35 mouse cellular contexts compared by ENCODE assay signal in genomic region chr14:48804098-48804497, GRCm38 (mm10).
"Had no signal": no experiment of that assay in that cellular context is flagged by ENCODE, and none has a peak within 500 bp of the region (broad histone marks: within the 10 kb centered on the region; RNA-seq: fewer than 3 reads in every experiment).

No protein-coding gene starts in this region.

- H3K27ac ChIP-seq: heart, embryonic 13.5 days; heart, embryonic 15.5 days; hindbrain, embryonic 10.5 days; hindbrain, embryonic 12.5 days; hindbrain, embryonic 13.5 days; hindbrain, embryonic 14.5 days; hindbrain, embryonic 15.5 days; hindbrain, postnatal 0 days; intestine, embryonic 15.5 days; kidney, embryonic 15.5 days; kidney, postnatal 0 days; layer of hippocampus, adult 2 months; left cerebral cortex, adult 2 months had no signal

- ATAC-seq: hindbrain, embryonic 16.5 days; hindbrain, postnatal 0 days; inflammation-experienced regulatory T-cells, adult 6 months; intestine, embryonic 15.5 days; intestine, embryonic 16.5 days; intestine, postnatal 0 days had no signal

- H3K4me1 ChIP-seq: heart, embryonic 12.5 days; heart, embryonic 15.5 days; intestine, embryonic 15.5 days; kidney, embryonic 15.5 days had no signal

- H3K4me3 ChIP-seq: heart, embryonic 12.5 days; heart, embryonic 13.5 days; heart, embryonic 15.5 days; hindbrain, embryonic 10.5 days; hindbrain, embryonic 12.5 days; hindbrain, embryonic 13.5 days; hindbrain, embryonic 15.5 days; intestine, embryonic 15.5 days; kidney, embryonic 15.5 days; layer of hippocampus, adult 2 months; left cerebral cortex, adult 2 months had no signal

- H3K9me3 ChIP-seq: heart, embryonic 12.5 days; heart, embryonic 13.5 days; heart, embryonic 15.5 days; hindbrain, embryonic 10.5 days; hindbrain, embryonic 12.5 days; hindbrain, embryonic 13.5 days; hindbrain, embryonic 15.5 days; intestine, embryonic 15.5 days; kidney, embryonic 15.5 days had no signal

- H3K4me2 ChIP-seq: heart, embryonic 11.5 days; heart, embryonic 12.5 days; heart, embryonic 13.5 days; heart, embryonic 15.5 days; hindbrain, embryonic 12.5 days; hindbrain, embryonic 13.5 days; hindbrain, embryonic 14.5 days; hindbrain, embryonic 15.5 days; intestine, embryonic 15.5 days; kidney, embryonic 15.5 days had no signal

- H3K9ac ChIP-seq: heart, embryonic 12.5 days; heart, embryonic 13.5 days; heart, embryonic 15.5 days; hindbrain, embryonic 12.5 days; hindbrain, embryonic 13.5 days; hindbrain, embryonic 14.5 days; hindbrain, embryonic 15.5 days; intestine, embryonic 15.5 days; kidney, embryonic 15.5 days had no signal

- H3K36me3 ChIP-seq: heart, embryonic 12.5 days; heart, embryonic 13.5 days; heart, embryonic 15.5 days; hindbrain, embryonic 10.5 days; hindbrain, embryonic 12.5 days; hindbrain, embryonic 13.5 days; hindbrain, embryonic 15.5 days; intestine, embryonic 15.5 days; kidney, embryonic 15.5 days had no signal

- DNase-seq: heart, postnatal 10 days; heart, postnatal 14 days; heart, postnatal 36 days; heart, postnatal 4 days; kidney, adult 11 months; kidney, adult 18-20 months; kidney, adult 2 months; kidney, adult 8-10 months; kidney, adult 9 months; kidney, postnatal 10 days; kidney, postnatal 14 days; kidney, postnatal 25 days; kidney, postnatal 36 days; kidney, postnatal 4 days; layer of hippocampus, adult 9-11 months; layer of hippocampus, postnatal 36 days had no signal

- H3K27me3 ChIP-seq: heart, embryonic 12.5 days; heart, embryonic 13.5 days; heart, embryonic 15.5 days; hindbrain, embryonic 12.5 days; intestine, embryonic 15.5 days had no signal
